In the genomic region with DNA sequence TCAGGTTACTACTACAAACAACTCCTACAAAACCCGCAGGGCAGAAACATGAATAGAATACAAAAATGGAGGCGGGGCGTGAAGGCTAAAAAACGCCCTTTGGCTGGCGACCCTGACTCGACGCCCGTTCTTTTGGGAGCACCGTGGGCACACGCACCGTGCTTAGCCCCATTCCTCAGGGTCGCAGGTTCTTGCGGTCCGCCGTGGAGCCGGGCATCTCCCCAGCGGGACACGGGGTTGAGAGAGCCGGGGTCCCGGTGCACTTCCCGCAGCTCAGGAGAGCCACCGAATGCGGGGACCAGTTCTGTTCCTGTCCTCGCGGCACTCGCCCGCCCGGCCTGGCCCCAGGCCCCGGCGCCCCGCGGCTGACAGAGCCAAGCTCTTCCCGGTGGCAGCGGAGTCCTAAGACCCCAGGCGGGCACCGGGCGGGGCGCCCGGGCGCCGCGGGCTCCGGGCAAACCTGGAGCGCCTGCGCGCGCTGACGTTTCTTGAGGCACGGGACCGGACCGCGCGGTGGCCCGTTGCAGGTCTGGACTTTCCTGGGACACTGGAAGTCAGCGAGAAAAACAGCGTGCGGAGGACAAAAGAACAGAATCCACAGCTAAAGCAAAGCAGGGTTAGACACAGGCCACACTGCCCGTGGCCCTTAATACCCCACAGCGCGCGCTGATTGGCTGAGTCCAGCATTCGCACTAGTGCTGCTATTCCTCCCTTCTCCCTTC, we compare ENCODE assay signal across 8 mouse cellular contexts. TPM values are rescaled to one million over a fixed set of nuclear protein-coding genes. Genes with fewer than 3 reads are reported as not detected.
DNase-seq lines count a peak whose midpoint lies in the region; ATAC-seq lines count a peak whose summit lies in the region.

No protein-coding gene starts in this region.

- H3K27me3 ChIP-seq in hindbrain, embryonic 16.5 days (replicated peaks; ENCODE audit: control insufficient read depth, insufficient read depth, low read length) = no peaks in the 10 kb centered on the region
- peaks cover 26% of the 10 kb centered on the region for H3K27me3 ChIP-seq in limb, embryonic 10.5 days (ENCODE audit: low read depth, poor library complexity, severe bottlenecking)
- H3K27me3 ChIP-seq in midbrain, embryonic 10.5 days (ENCODE audit: low read depth, poor library complexity, severe bottlenecking) = peaks cover 61% of the 10 kb centered on the region
- no peaks in the 10 kb centered on the region for H3K27me3 ChIP-seq in stomach, embryonic 16.5 days (ENCODE audit: control insufficient read depth, insufficient read depth, low read length)

- DNase-seq in 3T3-L1 (ENCODE audit: low read depth, low spot score) = peak; percentile 15
- DNase-seq in MN1 (ENCODE audit: low spot score) = peak; percentile 49
- peak; percentile 73 to 78 for DNase-seq in cerebellum, postnatal 25 days
- peak; percentile 18 for DNase-seq in gastrocnemius, postnatal 14 days
- DNase-seq in limb, embryonic 10.5 days (ENCODE audit: low spot score) = peak; percentile 77
- peak; percentile 64 for DNase-seq in midbrain, embryonic 10.5 days (ENCODE audit: low spot score)

- H3K4me3 ChIP-seq in hindbrain, embryonic 16.5 days (ENCODE audit: low read length) = peak overlapping the region; percentile 85
- H3K4me3 ChIP-seq in limb, embryonic 10.5 days = peak overlapping the region; percentile 86
- H3K4me3 ChIP-seq in midbrain, embryonic 10.5 days = peak overlapping the region; percentile 82
- peak overlapping the region; percentile 87 for H3K4me3 ChIP-seq in stomach, embryonic 16.5 days (replicated peaks; ENCODE audit: low read length)

- H3K9ac ChIP-seq in hindbrain, embryonic 16.5 days (ENCODE audit: low read depth, low read length) = peak overlapping the region; percentile 89
- H3K9ac ChIP-seq in stomach, embryonic 16.5 days (ENCODE audit: low read length) = peak overlapping the region; percentile 96

- H3K9me3 ChIP-seq in hindbrain, embryonic 16.5 days (ENCODE audit: control insufficient read depth, low read length) = no peaks in the 10 kb centered on the region
- no peaks in the 10 kb centered on the region for H3K9me3 ChIP-seq in limb, embryonic 10.5 days (replicated peaks)
- H3K9me3 ChIP-seq in midbrain, embryonic 10.5 days (replicated peaks) = no peaks in the 10 kb centered on the region
- H3K9me3 ChIP-seq in stomach, embryonic 16.5 days (replicated peaks; ENCODE audit: control insufficient read depth, low read length) = no peaks in the 10 kb centered on the region

- peak; percentile 70 for ATAC-seq in hindbrain, embryonic 16.5 days
- peak; percentile 51; the same call in 1 of the 2 replicates for ATAC-seq in stomach, embryonic 16.5 days (ENCODE audit: insufficient read depth, low FRiP score)

- H3K36me3 ChIP-seq in hindbrain, embryonic 16.5 days (ENCODE audit: control insufficient read depth, insufficient read depth, low read length) = no peaks in the 10 kb centered on the region
- no peaks in the 10 kb centered on the region for H3K36me3 ChIP-seq in limb, embryonic 10.5 days
- no peaks in the 10 kb centered on the region for H3K36me3 ChIP-seq in midbrain, embryonic 10.5 days
- no peaks in the 10 kb centered on the region for H3K36me3 ChIP-seq in stomach, embryonic 16.5 days (ENCODE audit: control insufficient read depth, insufficient read depth, low read length)

- peak overlapping the region; percentile 74 for H3K4me2 ChIP-seq in hindbrain, embryonic 16.5 days (ENCODE audit: low read length)
- peak overlapping the region; percentile 80 for H3K4me2 ChIP-seq in stomach, embryonic 16.5 days (ENCODE audit: low read depth, low read length)

- intact Hi-C loops in gastrocnemius, postnatal 14 days (cut with DNase I; ENCODE audit: low total_unique reads) = loop anchor here (10.0 kb wide), 1 partner anchor 400 kb away; the partner anchor contains the start of gene Prkci

- peaks cover 3% of the 10 kb centered on the region for H3K4me1 ChIP-seq in hindbrain, embryonic 16.5 days (ENCODE audit: control insufficient read depth, insufficient read depth, low read depth, low read length)
- peaks cover 26% of the 10 kb centered on the region for H3K4me1 ChIP-seq in limb, embryonic 10.5 days
- peaks cover 20% of the 10 kb centered on the region for H3K4me1 ChIP-seq in midbrain, embryonic 10.5 days
- peaks cover 8% of the 10 kb centered on the region; the same call in 1 of the 2 replicates for H3K4me1 ChIP-seq in stomach, embryonic 16.5 days (ENCODE audit: control insufficient read depth, insufficient read depth, low read length)

- peak overlapping the region; percentile 82 for H3K27ac ChIP-seq in hindbrain, embryonic 16.5 days (ENCODE audit: low read depth, low read length)
- H3K27ac ChIP-seq in limb, embryonic 10.5 days = peak overlapping the region; percentile 95
- H3K27ac ChIP-seq in midbrain, embryonic 10.5 days (replicated peaks) = peak overlapping the region; percentile 91
- H3K27ac ChIP-seq in stomach, embryonic 16.5 days (ENCODE audit: low read length) = peak overlapping the region; percentile 27; the same call in 1 of the 2 replicates

- WGBS in hindbrain, embryonic 16.5 days = under 1% methylated on average over 61 of the region's 62 CpGs
- WGBS in limb, embryonic 10.5 days = under 1% methylated on average over 62 of the region's 62 CpGs
- WGBS in midbrain, embryonic 10.5 days = under 1% methylated on average over 62 of the region's 62 CpGs
- WGBS in stomach, embryonic 16.5 days = under 1% methylated on average over 58 of the region's 62 CpGs

RNA-seq across cellular contexts. Expression of gene Actrt3, which starts 4.5 kb away (rescaled TPM):
- total RNA-seq in gastrocnemius, postnatal 14 days (2021) = not detected
- polyA plus RNA-seq in hindbrain, embryonic 16.5 days (2015; fragmentation: Nextera tagmentation; extraction: Ambion mirVana) = 0.90 and 0.98 TPM in 2 replicates
- polyA plus RNA-seq in limb, embryonic 10.5 days (2016; fragmentation: Nextera tagmentation; extraction: Ambion mirVana) = 0.08 TPM in 1 of 2 replicates, not detected in the other
- polyA plus RNA-seq in midbrain, embryonic 10.5 days (2016; fragmentation: Nextera tagmentation; extraction: Ambion mirVana) = 0.10 TPM in 1 of 2 replicates, not detected in the other
- polyA plus RNA-seq in stomach, embryonic 16.5 days (2015; fragmentation: Nextera tagmentation; extraction: Ambion mirVana) = 0.11 and 0.41 TPM in 2 replicates

RNA-seq across cellular contexts. Expression of gene Mynn, which starts 6.6 kb away (rescaled TPM):
- 10 to 100 TPM; 10.9 to 11.6 TPM for total RNA-seq in gastrocnemius, postnatal 14 days (2021)
- 25.5 and 31.0 TPM in 2 replicates for polyA plus RNA-seq in hindbrain, embryonic 16.5 days (2015; fragmentation: Nextera tagmentation; extraction: Ambion mirVana)
- polyA plus RNA-seq in limb, embryonic 10.5 days (2016; fragmentation: Nextera tagmentation; extraction: Ambion mirVana) = 27.1 and 32.2 TPM in 2 replicates
- polyA plus RNA-seq in midbrain, embryonic 10.5 days (2016; fragmentation: Nextera tagmentation; extraction: Ambion mirVana) = 32.4 and 35.0 TPM in 2 replicates
- 28.0 and 28.9 TPM in 2 replicates for polyA plus RNA-seq in stomach, embryonic 16.5 days (2015; fragmentation: Nextera tagmentation; extraction: Ambion mirVana)

RNA-seq across cellular contexts. Expression of gene Mecom, which starts 47.5 kb away (rescaled TPM):
- 10 to 100 TPM in 1 of 2 experiments, 1 to 10 TPM in 1; 9.8 to 12.2 TPM for total RNA-seq in gastrocnemius, postnatal 14 days (2021)
- polyA plus RNA-seq in hindbrain, embryonic 16.5 days (2015; fragmentation: Nextera tagmentation; extraction: Ambion mirVana) = 7.0 and 7.9 TPM in 2 replicates
- polyA plus RNA-seq in limb, embryonic 10.5 days (2016; fragmentation: Nextera tagmentation; extraction: Ambion mirVana) = 167 and 217 TPM in 2 replicates
- polyA plus RNA-seq in midbrain, embryonic 10.5 days (2016; fragmentation: Nextera tagmentation; extraction: Ambion mirVana) = 22.6 and 34.8 TPM in 2 replicates
- polyA plus RNA-seq in stomach, embryonic 16.5 days (2015; fragmentation: Nextera tagmentation; extraction: Ambion mirVana) = 57.4 and 64.1 TPM in 2 replicates

RNA-seq across cellular contexts. Expression of gene Lrriq4, which starts 49.0 kb away (rescaled TPM):
- not detected for total RNA-seq in gastrocnemius, postnatal 14 days (2021)
- 0.09 TPM in 1 of 2 replicates, not detected in the other for polyA plus RNA-seq in hindbrain, embryonic 16.5 days (2015; fragmentation: Nextera tagmentation; extraction: Ambion mirVana)
- not detected in 2 replicates for polyA plus RNA-seq in limb, embryonic 10.5 days (2016; fragmentation: Nextera tagmentation; extraction: Ambion mirVana)
- polyA plus RNA-seq in midbrain, embryonic 10.5 days (2016; fragmentation: Nextera tagmentation; extraction: Ambion mirVana) = not detected in 2 replicates
- polyA plus RNA-seq in stomach, embryonic 16.5 days (2015; fragmentation: Nextera tagmentation; extraction: Ambion mirVana) = not detected in 2 replicates

RNA-seq across cellular contexts. Expression of gene Lrrc34, which starts 52.4 kb away (rescaled TPM):
- total RNA-seq in gastrocnemius, postnatal 14 days (2021) = not detected
- 1.6 and 2.5 TPM in 2 replicates for polyA plus RNA-seq in hindbrain, embryonic 16.5 days (2015; fragmentation: Nextera tagmentation; extraction: Ambion mirVana)
- 1.9 and 2.8 TPM in 2 replicates for polyA plus RNA-seq in limb, embryonic 10.5 days (2016; fragmentation: Nextera tagmentation; extraction: Ambion mirVana)
- polyA plus RNA-seq in midbrain, embryonic 10.5 days (2016; fragmentation: Nextera tagmentation; extraction: Ambion mirVana) = 1.8 and 2.5 TPM in 2 replicates
- 0.59 and 0.65 TPM in 2 replicates for polyA plus RNA-seq in stomach, embryonic 16.5 days (2015; fragmentation: Nextera tagmentation; extraction: Ambion mirVana)

Comparison
In these comparisons a context has a peak if more than half of its experiments do, and no peak if none do; other contexts are left out.
1. Peak in every context shown above with its lines: DNase-seq, ATAC-seq, H3K4me3 ChIP-seq and H3K27ac ChIP-seq.
2. DNase-seq: peak in every context shown above with its lines; median percentile 77 in limb, embryonic 10.5 days; 76 in cerebellum, postnatal 25 days; 64 in midbrain, embryonic 10.5 days; 49 in MN1; 18 in gastrocnemius, postnatal 14 days; 15 in 3T3-L1.
3. H3K27ac ChIP-seq: peak in every context shown above with its lines; median percentile 95 in limb, embryonic 10.5 days; 91 in midbrain, embryonic 10.5 days; 82 in hindbrain, embryonic 16.5 days; 27 in stomach, embryonic 16.5 days.